Mouse (Mus musculus) hindbrain, embryonic 15.5 days (tissue): ENCODE data around the gene Ccnjl. TPM values are rescaled to one million over a fixed set of nuclear protein-coding genes. Genes with fewer than 3 reads are reported as not detected.

Source experiments
- ATAC-seq: fragments of 200-750 bp; cut with Nextera tagmentation; 2 replicates; pipeline ENCODE4 v1.8.0; 2017; ENCODE audit warnings: low read depth, moderate number of reproducible peaks, moderate TSS enrichment; ENCODE audit not compliant: low FRiP score
- H3K27ac ChIP-seq: fragments of 300-500 bp; sonication (generic); replicated peaks from 2 replicates; pipeline ENCODE4 v1.5.1; 2015; ENCODE audit warnings: mild to moderate bottlenecking, inconsistent platforms
- H3K27me3 ChIP-seq: fragments of 300-500 bp; sonication (generic); 2 replicates; pipeline ENCODE4 v1.6.1; 2015; ENCODE audit warnings: control low read depth, inconsistent platforms
- H3K36me3 ChIP-seq: fragments of 300-500 bp; sonication (generic); 2 replicates; pipeline ENCODE4 v1.6.1; 2015; ENCODE audit warnings: control low read depth, inconsistent platforms
- H3K4me1 ChIP-seq: fragments of 300-500 bp; sonication (generic); replicated peaks from 2 replicates; pipeline ENCODE4 v1.6.1; 2015; ENCODE audit warnings: control low read depth, inconsistent platforms
- H3K4me2 ChIP-seq: fragments of 300-500 bp; sonication (generic); 2 replicates; pipeline ENCODE4 v1.6.1; 2015; ENCODE audit warnings: moderate library complexity, mild to moderate bottlenecking, inconsistent platforms
- H3K4me3 ChIP-seq: fragments of 300-500 bp; sonication (generic); 2 replicates; pipeline ENCODE4 v1.5.1; 2015; ENCODE audit warnings: mild to moderate bottlenecking, inconsistent platforms
- H3K9ac ChIP-seq: fragments of 300-500 bp; sonication (generic); 2 replicates; pipeline ENCODE4 v1.6.1; 2015; ENCODE audit warnings: inconsistent platforms
- H3K9me3 ChIP-seq: fragments of 300-500 bp; sonication (generic); 2 replicates; pipeline ENCODE4 v1.6.1; 2016; ENCODE audit warnings: control low read depth, inconsistent platforms
- WGBS: fragments of 180-500 bp; shearing (Covaris S2); methylation state at CpG from one replicate; pipeline ENCODE4 v1.1.7; 2015; 5-methylcytosine and 5-hydroxymethylcytosine counted together
- polyA plus RNA-seq: library from polyadenylated mRNA; unstranded; fragments of >200 nt; fragmentation: Nextera tagmentation; extraction: Ambion mirVana; gene quantifications from 2 replicates; pipeline ENCODE4 v1.2.1, GENCODE M21; 2015

Gene Ccnjl
- polyA plus RNA-seq, 1 experiment from 2014 or later, result 13.2 TPM

- no peak overlapping the region for H3K9ac ChIP-seq
- 0 out of 2 replicates have a peak, but pooled peaks have one; percentile 23 for ATAC-seq
- H3K4me3 ChIP-seq, result no peak overlapping the region
- no peaks in the 10 kb centered on the region for H3K27me3 ChIP-seq
- no peaks in the 10 kb centered on the region for H3K36me3 ChIP-seq
- peaks cover 14% of the 10 kb centered on the region for H3K4me1 ChIP-seq
- H3K9me3 ChIP-seq, result no peaks in the 10 kb centered on the region
- H3K27ac ChIP-seq, result no peak overlapping the region
- no peak overlapping the region for H3K4me2 ChIP-seq
- 66% methylated on average over 11 of the region's 11 CpGs for WGBS
Observed at GRCm38 (mm10) chr11:43577713-43578478, 49.3 kb downstream of the Ccnjl start.

GRCm38 (mm10) chr11:43585211-43586005 is 56.8 kb downstream of the Ccnjl start:
- Histone ChIP-seq H3K36me3 (no peaks in the 10 kb centered on the region; the same call in 1 of the 2 replicates), H3K4me1 (0 out of 2 replicates have a peak, but pooled peaks cover 6% of the 10 kb centered on the region), H3K27ac (no peak overlapping the region), H3K4me3 (no peak overlapping the region), H3K27me3 (no peaks in the 10 kb centered on the region), H3K9me3 (no peaks in the 10 kb centered on the region), H3K9ac (no peak overlapping the region), H3K4me2 (no peak overlapping the region)
- no peak for ATAC-seq
- 87% methylated on average over 22 of the region's 22 CpGs for WGBS

GRCm38 (mm10) chr11:43586324-43587090 is 57.9 kb downstream of the Ccnjl start, which contains the start of gene 4933415A04Rik:
4933415A04Rik (plus strand) TSS chr11:43587040.
- H3K4me2 ChIP-seq, result no peak within 1 kb of the TSS
- H3K9me3 ChIP-seq, result no peaks in the 10 kb centered on the region
- 0 out of 2 replicates have a peak, but pooled peaks cover 6% of the 10 kb centered on the region for H3K4me1 ChIP-seq
- no peak within 1 kb of the TSS for H3K4me3 ChIP-seq
- no peaks in the 10 kb centered on the region for H3K27me3 ChIP-seq
- WGBS, result 75% methylated on average over 7 of the region's 7 CpGs
- no peak for ATAC-seq
- no peak within 1 kb of the TSS for H3K27ac ChIP-seq
- H3K36me3 ChIP-seq, result no peaks in the 10 kb centered on the region; the same call in 1 of the 2 replicates
- H3K9ac ChIP-seq, result no peak within 1 kb of the TSS

- Histone ChIP-seq H3K9me3 (no peaks in the 10 kb centered on the region), H3K4me3 (no peak overlapping the region), H3K36me3 (no peaks in the 10 kb centered on the region; the same call in 1 of the 2 replicates), H3K27me3 (no peaks in the 10 kb centered on the region), H3K4me1 (0 out of 2 replicates have a peak, but pooled peaks cover 6% of the 10 kb centered on the region), H3K27ac (no peak overlapping the region), H3K4me2 (no peak overlapping the region), H3K9ac (no peak overlapping the region)
- no peak for ATAC-seq
- WGBS, result 43% methylated on average over 6 of the region's 6 CpGs
Observed at GRCm38 (mm10) chr11:43589530-43590072, 61.0 kb downstream of the Ccnjl start.

GRCm38 (mm10) chr11:43601440-43601839 is 72.9 kb downstream of the Ccnjl start, which contains the start of gene Fabp6:
Fabp6 (minus strand) TSS chr11:43601540.
- H3K4me2 ChIP-seq, result no peak within 1 kb of the TSS
- H3K27me3 ChIP-seq, result no peaks in the 10 kb centered on the region
- no peak within 1 kb of the TSS for H3K9ac ChIP-seq
- WGBS, result 89% methylated on average over 5 of the region's 5 CpGs
- H3K36me3 ChIP-seq, result no peaks in the 10 kb centered on the region
- H3K9me3 ChIP-seq, result no peaks in the 10 kb centered on the region
- H3K27ac ChIP-seq, result no peak within 1 kb of the TSS
- no peak within 1 kb of the TSS for H3K4me3 ChIP-seq
- ATAC-seq, result no peak
- H3K4me1 ChIP-seq, result no peaks in the 10 kb centered on the region

- H3K4me3 ChIP-seq, result no peak overlapping the region
- WGBS, result 91% methylated on average over 2 of the region's 2 CpGs
Observed at GRCm38 (mm10) chr11:43604207-43604606, 75.6 kb downstream of the Ccnjl start.

GRCm38 (mm10) chr11:43604891-43605290 is 76.3 kb downstream of the Ccnjl start:
- Histone ChIP-seq H3K27me3 (no peaks in the 10 kb centered on the region), H3K9ac (no peak overlapping the region), H3K9me3 (no peaks in the 10 kb centered on the region), H3K36me3 (no peaks in the 10 kb centered on the region), H3K4me3 (no peak overlapping the region), H3K4me2 (no peak overlapping the region), H3K4me1 (0 out of 2 replicates have a peak, but pooled peaks cover 2% of the 10 kb centered on the region), H3K27ac (no peak overlapping the region)
- 94% methylated on average over 6 of the region's 6 CpGs for WGBS
- ATAC-seq, result no peak

More at GRCm38 (mm10) chr11:43604207-43604606, 75.6 kb downstream of the Ccnjl start:
- Histone ChIP-seq H3K4me2 (no peak overlapping the region), H3K27me3 (no peaks in the 10 kb centered on the region), H3K4me1 (0 out of 2 replicates have a peak, but pooled peaks cover 2% of the 10 kb centered on the region), H3K9ac (no peak overlapping the region), H3K36me3 (no peaks in the 10 kb centered on the region), H3K27ac (no peak overlapping the region), H3K9me3 (no peaks in the 10 kb centered on the region)
- no peak for ATAC-seq

- H3K9ac ChIP-seq, result no peak overlapping the region
- no peaks in the 10 kb centered on the region for H3K9me3 ChIP-seq
- no peak overlapping the region for H3K4me3 ChIP-seq
- H3K4me2 ChIP-seq, result no peak overlapping the region
- H3K36me3 ChIP-seq, result no peaks in the 10 kb centered on the region
- H3K27me3 ChIP-seq, result no peaks in the 10 kb centered on the region
- 0 out of 2 replicates have a peak, but pooled peaks cover 2% of the 10 kb centered on the region for H3K4me1 ChIP-seq
- ATAC-seq, result no peak
- H3K27ac ChIP-seq, result no peak overlapping the region
- WGBS, result 88% methylated on average over 6 of the region's 6 CpGs
Observed at GRCm38 (mm10) chr11:43605859-43606258, 77.3 kb downstream of the Ccnjl start.

GRCm38 (mm10) chr11:43608440-43608839 is 79.9 kb downstream of the Ccnjl start:
- Histone ChIP-seq H3K4me2 (no peak overlapping the region), H3K9me3 (no peaks in the 10 kb centered on the region), H3K27me3 (no peaks in the 10 kb centered on the region), H3K4me3 (no peak overlapping the region), H3K27ac (peak overlapping the region; percentile 66), H3K36me3 (no peaks in the 10 kb centered on the region), H3K4me1 (peaks cover 11% of the 10 kb centered on the region), H3K9ac (no peak overlapping the region)
- peak; percentile 37; the same call in 1 of the 2 replicates for ATAC-seq
- WGBS, result 24% methylated on average over 3 of the region's 3 CpGs

- Histone ChIP-seq H3K27me3 (no peaks in the 10 kb centered on the region), H3K36me3 (no peaks in the 10 kb centered on the region), H3K9ac (no peak overlapping the region), H3K4me2 (no peak overlapping the region), H3K4me1 (peaks cover 11% of the 10 kb centered on the region), H3K4me3 (no peak overlapping the region), H3K27ac (no peak overlapping the region), H3K9me3 (no peaks in the 10 kb centered on the region)
- WGBS, result 58% methylated on average over 10 of the region's 10 CpGs
- no peak for ATAC-seq
Observed at GRCm38 (mm10) chr11:43610006-43610661, 81.5 kb downstream of the Ccnjl start.

GRCm38 (mm10) chr11:43610662-43611033 is 82.1 kb downstream of the Ccnjl start:
- ATAC-seq, result no peak
- H3K4me3 ChIP-seq, result no peak overlapping the region
- H3K27me3 ChIP-seq, result no peaks in the 10 kb centered on the region
- H3K9me3 ChIP-seq, result no peaks in the 10 kb centered on the region
- H3K4me2 ChIP-seq, result no peak overlapping the region
- peaks cover 11% of the 10 kb centered on the region for H3K4me1 ChIP-seq
- no peak overlapping the region for H3K27ac ChIP-seq
- no peaks in the 10 kb centered on the region for H3K36me3 ChIP-seq
- 83% methylated on average over 5 of the region's 5 CpGs for WGBS
- no peak overlapping the region for H3K9ac ChIP-seq
